Mouse (Mus musculus): ENCODE results near the gene Rnf152. TPM values are rescaled to one million over a fixed set of nuclear protein-coding genes. Genes with fewer than 3 reads are reported as not detected.

Gene Rnf152
- polyA plus RNA-seq, 1 experiment, result 5.0 TPM

DNA sequence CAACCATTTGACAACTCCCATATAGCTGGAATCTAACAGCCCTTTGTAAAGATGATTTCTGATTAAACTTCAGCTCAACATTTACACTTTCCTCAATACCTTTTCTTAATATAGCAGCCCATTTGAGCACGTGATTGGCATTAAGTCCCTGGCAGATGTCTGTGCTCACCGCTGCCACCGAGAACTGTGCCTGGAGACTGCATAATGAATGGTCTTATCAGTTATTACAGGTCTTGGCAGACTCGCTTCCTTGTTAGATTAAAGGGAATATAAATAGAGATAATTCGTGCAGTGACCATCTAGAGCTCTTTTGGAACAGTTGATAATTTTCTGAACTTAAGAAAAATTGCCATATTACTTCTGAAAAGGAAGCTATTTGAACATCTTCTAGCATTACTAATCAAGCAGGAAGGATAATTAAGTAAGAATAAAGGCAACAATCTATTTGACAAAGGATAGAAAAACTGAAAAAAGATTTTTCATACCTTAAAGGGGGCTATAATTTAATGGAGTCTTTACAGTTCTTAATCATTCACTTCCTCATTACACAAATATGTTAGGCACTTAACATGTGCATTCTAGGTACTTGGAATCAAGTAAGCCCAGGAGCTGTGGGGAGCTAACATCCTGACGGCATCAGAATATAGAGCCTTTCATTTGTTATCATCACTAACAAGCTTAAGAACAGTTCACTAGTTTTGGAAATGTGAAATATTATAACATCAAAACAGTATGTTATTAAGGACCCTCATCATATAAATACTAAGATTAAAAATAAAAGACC is 113.0 kb downstream of the Rnf152 start:
- DNase-seq (ENCODE audit: low read depth, low spot score), result no peak
- WGBS, result 35% methylated on average over 6 of the region's 6 CpGs

GRCm38 (mm10) chr1:105240185-105240584 is 116.3 kb downstream of the Rnf152 start:
- no peak for DNase-seq (ENCODE audit: low read depth, low spot score)
